Mouse (Mus musculus) left cerebral cortex, adult 11 months (tissue): ENCODE measurements at regions not wholly inside any gene's neighbourhood (a gene's known extent, or its start where the extent isn't known, plus 50 kb on each side); places are given as distances from the start of the nearest gene placed in this dataset.

Source experiments
- DNase-seq: peaks from one replicate; pipeline ENCODE4 v3.0.0; 2022; ENCODE audit warnings: low spot score

DNA sequence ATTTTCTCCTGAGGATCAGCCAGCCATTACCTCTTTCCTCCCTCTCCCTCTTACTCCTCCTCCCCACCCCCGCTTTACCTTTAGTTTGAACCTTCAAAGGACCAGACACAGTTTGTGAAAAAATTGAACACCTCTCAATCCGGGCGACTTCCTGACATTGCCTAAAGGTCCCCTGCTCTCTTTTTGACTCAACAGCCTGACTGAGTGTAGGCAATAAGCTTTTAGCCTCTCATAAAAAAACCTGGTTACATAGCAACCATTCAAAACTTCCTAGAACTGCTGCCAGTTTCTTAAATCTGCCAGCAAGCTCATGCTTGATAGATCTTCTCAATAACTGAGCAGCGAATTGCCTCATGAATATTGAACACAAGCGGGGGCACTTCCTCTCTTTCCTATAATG, 71.7 kb downstream of the Zfp945 start:
- DNase-seq = no peak

DNA sequence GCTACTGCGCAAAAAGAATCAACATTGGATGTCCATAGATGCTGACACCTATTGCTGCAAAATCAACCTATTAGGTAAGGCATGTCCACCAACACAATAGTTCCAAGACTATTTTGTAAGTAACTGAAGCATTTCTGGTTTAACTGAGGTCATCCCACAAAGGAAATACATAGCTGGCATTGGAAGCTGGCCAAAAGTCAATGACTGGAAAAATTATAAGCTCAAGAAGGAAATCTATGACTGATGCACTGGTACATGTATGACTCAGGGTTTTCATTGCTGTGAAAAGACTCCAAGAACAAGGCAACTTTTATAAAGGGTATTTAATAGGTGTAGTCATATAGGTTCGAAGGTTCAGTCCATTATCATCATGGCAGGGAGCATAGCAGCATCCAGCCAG, 82.5 kb downstream of the Zfp945 start:
- DNase-seq = no peak

DNA sequence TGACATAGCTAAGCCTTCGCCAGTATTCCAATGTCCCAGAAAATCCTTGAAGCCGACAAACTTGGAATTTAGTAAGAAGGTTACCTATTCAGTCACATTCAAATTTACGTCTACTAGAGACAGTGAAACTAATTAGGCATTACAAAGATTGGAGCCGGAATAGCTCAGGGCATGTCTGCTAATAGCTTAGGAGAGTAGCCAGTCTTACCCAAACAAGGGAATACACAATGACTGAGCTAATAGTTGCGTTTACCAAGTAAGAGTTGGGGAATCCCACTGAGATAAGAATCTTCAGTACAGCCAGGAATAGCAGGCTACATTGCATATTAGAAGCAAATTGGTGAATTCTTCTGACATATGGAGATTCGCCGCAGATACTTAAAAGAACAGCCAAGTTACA, 121.2 kb downstream of the Zfp945 start:
- no peak for DNase-seq

DNA sequence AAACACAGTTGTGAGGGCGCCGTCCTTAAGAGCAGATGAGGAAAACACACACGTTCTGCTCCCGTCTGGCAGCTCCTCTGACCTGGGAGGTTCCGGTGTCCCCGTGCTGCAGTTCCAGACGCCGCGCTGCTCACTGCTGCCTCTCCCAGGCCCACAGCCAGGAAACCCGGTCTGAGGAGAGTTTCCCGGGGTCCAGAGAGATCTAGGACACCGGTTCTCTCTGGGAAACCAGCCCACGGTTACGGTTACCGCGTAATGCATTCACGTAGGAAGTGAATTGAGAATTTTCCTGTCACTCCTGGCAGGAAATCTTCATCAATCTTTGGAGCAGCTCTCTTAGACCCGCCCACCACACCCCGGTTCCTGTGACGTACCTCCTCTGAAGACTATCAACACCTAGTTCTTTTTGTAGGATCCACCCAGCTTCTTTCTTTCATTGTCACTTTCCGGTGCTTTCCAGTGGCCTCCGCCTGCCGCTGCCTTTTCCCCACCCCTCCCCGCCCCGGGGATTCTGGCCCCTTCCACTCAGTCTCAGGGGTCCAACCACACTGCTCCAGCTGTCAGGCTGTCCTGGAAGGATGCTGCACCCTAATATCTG, 127.3 kb downstream of the Zfp945 start:
- peak; percentile 17 for DNase-seq

DNA sequence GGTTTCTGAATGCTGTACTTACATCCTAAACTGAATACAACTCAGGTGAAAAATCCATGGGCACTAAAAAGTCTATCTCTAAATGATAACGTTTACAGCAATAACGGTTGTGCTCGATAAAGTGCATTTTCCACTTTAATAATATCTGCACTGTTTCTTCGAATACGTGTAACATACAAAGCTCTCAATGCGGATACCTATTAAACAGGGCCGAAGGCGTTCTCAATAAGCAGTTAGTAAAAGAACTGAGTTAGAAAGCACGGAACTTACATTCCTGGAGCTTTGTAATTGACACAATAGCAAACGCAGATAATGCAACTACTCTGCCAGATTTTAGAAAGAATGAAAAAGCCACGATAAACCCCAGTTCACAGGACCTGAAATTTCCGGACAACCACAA, 127.8 kb downstream of the Zfp945 start:
- no peak for DNase-seq

DNA sequence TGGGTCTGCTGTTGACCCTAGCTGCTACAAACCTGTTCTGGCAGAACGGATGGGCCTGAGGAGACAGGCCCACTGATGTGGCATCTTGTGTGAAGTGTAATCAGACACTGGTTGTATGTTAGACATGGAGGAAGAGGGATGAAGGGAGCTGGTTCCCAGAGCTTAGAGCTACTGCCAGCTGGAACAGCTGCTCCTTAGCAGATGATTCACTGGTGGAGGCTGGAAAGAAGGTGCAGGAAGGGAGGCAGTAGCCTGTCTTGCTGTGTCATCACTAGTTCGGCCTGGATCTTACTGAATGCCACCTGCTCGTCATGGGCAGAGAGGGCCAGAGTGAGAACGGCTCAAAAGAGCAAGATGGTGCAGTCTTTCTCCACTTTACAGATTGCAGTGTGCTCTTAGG, 130.6 kb downstream of the Zfp945 start:
- DNase-seq = no peak
